Mouse (Mus musculus) embryonic fibroblast, embryonic 13.5 days (primary cell): Measurements from ENCODE around the gene Pld4.
"Not testable (repeated sequence)": the region's sequence is repeated elsewhere in the genome, so short reads cannot be mapped to it uniquely, and the experiment has no call there.

Experiments
- CTCF ChIP-seq: IDR thresholded peaks from 2 replicates; pipeline ENCODE4 v1.5.1; 2011; ENCODE audit warnings: mild to moderate bottlenecking, control low read depth, low read length, moderate library complexity, borderline replicate concordance; ENCODE audit not compliant: insufficient read depth
- POLR2A ChIP-seq: IDR thresholded peaks from 2 replicates; pipeline ENCODE4 v1.6.1; 2011; ENCODE audit warnings: low read depth, mild to moderate bottlenecking, control low read depth, low read length, moderate library complexity

- not testable (repeated sequence) for TF ChIP-seq CTCF, POLR2A
These were observed 56.4 kb downstream of the Pld4 start for GRCm38 (mm10) chr12:112816866-112817265.
